Mouse (Mus musculus) urinary bladder, adult 18-20 months (tissue): Measurements from ENCODE around the gene Hhat.

Experiments used
- DNase-seq, 2 experiments: peaks; one replicate each; pipeline ENCODE4 v3.0.0; 2022; ENCODE audit warnings: low spot score in 2 of 2, mixed read lengths in 2 of 2

Hhat gene

DNA sequence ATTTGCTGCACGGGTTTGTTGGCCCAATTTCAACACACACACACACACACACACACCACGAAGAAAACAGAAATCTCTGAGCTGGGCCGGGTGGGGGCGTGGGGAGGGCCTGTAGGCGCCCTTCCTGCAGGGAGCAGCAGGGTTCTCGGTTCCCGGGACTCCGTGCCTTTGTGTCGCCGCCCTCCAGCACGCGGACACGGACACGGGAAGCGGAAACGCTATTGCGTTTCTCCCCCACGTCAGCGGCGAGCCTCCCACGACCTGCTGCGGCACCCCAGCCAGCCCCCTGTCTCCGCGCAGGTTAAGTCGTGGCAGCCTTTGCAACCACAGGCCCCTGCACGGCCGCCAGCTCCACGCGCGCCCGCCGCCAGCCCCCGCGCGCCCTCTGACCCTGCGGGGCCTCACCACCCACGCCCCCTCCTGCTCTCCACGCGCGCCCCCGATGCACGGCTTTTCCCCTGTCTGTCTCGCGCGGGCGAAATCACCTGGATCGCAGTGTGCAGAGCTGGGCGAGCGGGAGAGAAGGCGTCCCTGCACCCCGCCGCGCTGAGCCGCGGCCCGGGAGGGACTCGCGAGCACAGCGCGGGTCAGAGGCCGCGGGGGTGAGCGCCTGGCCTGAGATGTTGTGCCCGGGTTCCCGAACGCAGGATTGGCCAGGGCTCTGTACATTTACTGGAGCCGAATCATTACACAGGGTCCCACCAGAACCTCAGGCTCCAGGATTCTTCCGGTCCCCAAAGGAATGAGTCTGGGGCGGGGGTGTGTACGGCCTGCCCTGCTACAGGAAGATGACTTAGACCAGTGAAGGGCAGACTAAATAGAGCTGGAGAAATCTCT is at the start of gene Hhat:
Gene Hhat (minus strand): TSS at position 729 of the 837 bp plus-strand sequence.
- peak; percentile 55 to 59 for DNase-seq

- DNase-seq, result no peak
Observed at GRCm38 (mm10) chr1:192818334-192818733, 47.3 kb upstream of the Hhat start.

GRCm38 (mm10) chr1:192815789-192816188 is 44.8 kb upstream of the Hhat start:
- DNase-seq, result no peak

GRCm38 (mm10) chr1:192814700-192815099 is 43.7 kb upstream of the Hhat start:
- DNase-seq, result no peak

DNA sequence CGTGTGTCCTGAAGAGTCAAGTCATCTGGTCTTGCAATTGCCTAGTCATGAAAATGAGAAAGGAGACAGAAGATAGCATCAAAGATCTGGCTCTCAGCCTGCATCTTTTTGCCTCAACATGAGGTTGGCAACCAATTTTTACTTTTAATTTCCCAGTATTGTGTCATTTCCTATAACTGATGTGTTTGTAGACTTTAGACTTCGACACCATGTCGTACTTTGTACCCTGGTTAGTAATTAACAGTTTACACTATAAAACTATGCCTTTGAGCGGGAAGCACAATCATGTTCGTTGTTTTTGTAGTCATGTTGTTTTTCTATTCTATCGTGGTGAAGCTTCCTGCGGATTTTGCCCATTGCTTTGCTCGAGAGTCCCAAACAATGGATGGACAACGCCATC is 41.7 kb upstream of the Hhat start:
- no peak for DNase-seq

GRCm38 (mm10) chr1:192812290-192812689 is 41.3 kb upstream of the Hhat start:
- DNase-seq, result no peak

DNA sequence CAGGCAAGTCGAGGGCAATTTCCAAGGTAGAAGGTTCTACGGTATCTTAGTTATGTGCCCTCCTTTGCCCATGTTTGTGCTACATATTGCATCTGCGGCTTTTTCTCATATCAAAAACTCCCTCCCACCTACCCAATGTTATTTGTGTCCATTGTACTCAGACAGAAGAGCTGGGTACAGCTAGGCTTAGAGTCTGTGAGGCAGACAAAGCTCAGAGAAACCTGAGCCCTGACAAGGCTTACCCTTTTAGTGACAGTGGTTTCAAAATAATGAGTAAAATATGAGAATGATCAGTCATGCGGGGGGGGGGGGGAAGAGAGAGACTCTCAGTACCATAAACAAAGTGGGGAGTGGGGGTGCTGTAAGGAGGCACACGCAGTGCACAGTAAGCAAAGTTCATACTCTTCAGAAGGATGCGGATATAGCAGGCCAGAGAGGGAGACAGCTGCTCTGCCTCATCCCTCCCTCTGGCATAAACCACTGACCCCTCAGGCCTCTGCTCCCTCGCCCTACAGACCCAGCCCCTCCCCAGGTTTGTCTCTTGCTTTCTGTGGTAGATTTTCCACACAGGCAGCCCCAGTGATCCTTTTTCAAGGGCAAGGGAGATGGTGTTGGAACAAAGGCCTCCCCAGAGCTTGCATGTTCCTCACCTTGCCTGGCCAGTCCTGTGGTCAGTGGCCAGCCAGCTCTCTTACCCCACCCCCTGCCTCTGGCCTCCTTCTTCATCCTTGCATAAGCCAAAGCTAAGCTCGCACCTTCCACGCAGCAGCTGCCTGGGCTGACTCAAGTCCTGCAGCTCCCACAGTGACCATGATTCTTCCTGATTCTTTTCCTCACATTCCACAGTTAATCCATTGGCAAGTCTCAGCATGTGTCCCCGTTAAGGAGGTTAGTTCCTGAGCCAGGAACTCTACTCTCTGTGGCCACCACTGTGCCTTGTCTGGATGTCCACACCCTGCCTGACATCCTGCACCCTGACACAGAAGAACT is 35.4 kb upstream of the Hhat start:
- no peak for DNase-seq

- DNase-seq, result no peak
Observed at GRCm38 (mm10) chr1:192800338-192800737, 29.3 kb upstream of the Hhat start.

DNA sequence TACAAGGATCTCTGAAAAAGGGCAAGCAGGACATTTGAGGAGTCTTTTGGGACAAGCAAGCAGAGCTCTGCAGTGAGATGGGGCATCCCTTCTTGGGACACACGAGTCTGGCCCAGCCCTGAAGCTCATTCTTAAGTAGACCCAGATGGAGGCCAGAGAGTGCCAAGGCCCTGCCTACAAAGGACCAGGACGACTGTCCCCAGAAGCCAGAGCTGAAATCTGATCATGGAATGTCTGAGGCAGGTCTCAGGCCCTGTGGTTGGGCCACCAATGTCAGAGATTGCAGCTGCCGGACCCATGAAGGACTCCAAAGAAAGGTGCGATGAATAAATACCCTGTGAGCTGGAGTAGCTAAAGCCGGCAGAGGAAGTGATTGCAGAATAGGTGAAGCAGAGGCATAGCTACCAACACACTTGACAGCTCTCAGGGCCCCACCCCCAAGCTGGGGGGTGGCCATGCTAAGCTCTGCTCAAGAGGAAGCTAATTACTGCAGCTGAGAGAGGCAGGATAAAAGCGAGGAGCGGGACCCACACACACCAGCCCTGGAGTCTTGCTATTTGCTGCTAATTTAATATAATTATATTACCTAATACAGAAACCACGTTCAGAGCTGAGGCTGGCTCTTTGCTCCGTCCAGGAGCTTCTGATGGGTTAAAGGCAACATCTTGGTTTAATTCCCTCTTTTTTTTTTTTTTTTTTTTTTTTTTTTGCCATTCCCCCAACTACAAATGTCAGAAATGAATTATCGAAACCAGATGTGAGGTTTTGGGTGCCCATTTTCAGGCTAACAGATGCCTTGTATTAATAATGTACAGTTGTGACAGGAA is 28.4 kb upstream of the Hhat start:
- no peak for DNase-seq

DNA sequence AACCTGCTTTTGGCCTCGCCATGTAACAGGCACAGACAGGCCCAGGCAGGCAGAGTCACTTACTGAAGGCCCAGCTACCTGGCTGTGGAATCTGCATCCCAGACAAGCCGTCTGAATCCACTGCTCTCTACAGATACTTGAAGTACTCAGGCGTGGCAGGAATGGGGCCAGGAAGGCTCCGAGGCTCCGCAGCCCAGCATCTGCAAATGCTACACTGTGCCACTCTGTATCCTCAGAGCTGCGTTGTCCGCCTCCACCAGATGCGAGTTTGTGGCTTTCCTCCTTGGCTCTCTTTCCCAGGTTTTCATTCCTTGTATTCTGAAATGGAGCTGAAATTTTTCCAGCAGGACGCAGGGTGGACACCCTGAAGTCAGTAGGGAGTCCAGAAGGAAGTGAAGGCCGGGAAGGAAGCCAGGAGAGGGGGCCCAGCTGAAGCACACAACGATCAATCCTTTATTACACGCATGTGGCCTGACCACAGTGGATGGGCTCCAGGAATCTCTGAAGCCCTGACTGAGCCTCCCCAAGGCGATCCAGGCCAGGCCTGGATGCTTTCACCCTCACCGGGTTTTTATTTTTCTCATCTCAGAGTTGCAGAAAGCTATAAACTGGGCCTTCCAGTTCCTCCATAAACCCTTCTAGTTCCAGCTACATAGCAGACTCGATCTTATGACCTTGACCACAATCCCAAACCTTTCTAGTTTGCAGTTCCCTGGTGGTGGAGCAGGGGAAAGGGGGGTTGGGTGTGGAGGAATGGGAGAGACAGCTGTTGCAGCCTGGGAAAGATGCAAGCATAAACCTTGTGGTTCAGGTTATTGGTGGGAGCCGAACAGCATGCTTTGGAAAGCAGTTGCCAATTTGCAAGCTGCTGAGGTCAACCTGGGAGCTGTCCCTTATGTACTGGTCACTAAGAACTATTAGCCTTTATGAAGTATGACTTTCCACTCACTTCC is 27.5 kb upstream of the Hhat start:
- DNase-seq, result peak in 1 of 2 experiments; percentile 20

DNA sequence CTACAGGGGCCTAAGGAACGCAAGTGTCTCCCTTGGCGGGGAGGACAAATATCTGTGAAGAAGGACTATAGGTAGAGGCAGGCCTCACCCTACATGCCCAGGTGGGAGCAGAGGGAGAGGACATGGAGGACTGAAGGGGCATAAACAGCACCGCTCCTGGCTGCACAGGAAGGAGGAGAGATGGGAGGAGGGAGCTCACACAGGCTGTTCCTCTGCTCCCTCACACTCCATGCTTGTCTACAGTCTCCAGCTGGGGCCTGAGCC is 25.9 kb upstream of the Hhat start:
- DNase-seq, result no peak

- no peak for DNase-seq
Observed at GRCm38 (mm10) chr1:192796201-192797010, 25.4 kb upstream of the Hhat start.

DNA sequence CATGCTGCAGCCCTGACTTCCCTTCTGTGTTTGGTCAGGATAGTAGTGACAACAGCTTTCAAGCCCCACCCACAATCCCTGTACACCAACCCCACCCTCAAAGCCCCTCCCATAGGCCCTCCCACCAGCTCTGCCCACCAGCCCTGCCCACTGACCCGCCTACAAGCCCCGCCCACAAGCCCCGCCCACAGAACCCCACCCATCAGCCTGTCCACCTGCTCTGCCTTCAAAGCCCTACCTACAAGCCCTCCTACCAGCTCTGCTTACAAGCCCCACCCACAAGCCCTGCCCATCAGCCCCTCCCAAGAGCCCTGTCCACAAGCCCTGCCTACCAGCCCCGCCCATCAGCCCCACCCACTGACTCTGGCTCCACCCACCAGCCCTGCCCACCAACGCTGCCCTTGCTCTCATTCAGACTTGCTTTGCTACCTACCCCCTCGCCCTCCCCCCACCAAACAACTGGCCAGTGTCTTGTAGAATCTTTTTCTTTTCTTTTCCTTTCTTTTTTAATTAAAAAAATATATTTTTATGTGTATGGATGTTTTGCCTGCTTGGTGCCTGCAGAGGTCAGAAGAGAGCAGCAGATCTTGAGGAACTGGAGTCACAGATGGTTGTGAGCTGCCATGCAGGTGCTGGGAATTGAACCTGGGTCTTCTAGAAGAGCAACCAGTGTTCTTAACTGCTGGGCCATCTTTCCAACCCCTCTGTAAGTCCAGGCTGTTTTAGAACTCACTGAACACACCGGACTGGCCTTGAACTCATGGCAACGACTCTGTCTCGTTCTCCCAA is 24.1 kb upstream of the Hhat start:
- no peak for DNase-seq

DNA sequence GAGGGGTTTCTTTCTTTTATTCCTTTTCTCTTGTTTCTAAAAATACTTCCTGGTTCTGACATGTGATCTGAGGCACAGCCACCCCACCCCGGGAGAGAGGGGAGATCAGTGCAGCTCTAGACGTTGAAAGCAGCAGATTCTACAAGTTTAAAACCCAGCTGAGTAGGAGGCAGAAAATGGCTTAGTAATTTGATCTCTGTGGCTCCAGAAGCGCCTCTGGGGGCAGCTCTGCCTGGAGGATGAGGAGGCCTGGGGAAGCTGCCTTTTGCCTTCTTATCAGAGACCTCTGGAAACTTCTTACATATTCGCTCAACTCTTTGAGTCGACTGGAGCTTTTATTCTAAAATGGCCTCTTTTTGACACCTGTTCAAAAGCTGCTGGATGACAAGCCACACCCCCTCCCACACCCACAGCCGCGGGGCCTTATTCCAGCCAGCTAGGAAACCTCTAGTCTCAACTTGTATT is 20.9 kb upstream of the Hhat start:
- DNase-seq, result no peak

DNA sequence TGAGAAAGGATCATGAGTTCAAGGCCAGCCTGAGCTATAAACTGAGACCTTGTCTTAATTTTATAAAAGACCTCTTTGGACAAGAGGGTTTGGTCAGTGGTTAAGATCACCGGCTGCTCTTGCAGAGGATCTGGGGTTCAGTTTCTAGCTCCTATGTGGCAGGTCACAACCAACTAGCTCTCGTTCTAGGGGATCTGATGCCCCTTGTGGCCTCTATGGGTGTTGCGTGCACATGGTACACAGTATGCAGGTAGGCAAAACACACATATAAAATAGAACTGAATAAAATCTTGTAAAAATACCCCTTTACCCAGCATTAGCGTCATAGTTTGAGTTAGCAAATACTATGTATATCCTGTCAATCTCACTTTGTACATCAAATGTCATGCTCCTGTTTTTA is 19.4 kb upstream of the Hhat start:
- DNase-seq, result no peak

- peak in 1 of 2 experiments; percentile 32 for DNase-seq
Observed at GRCm38 (mm10) chr1:192789828-192790227, 18.8 kb upstream of the Hhat start.

DNA sequence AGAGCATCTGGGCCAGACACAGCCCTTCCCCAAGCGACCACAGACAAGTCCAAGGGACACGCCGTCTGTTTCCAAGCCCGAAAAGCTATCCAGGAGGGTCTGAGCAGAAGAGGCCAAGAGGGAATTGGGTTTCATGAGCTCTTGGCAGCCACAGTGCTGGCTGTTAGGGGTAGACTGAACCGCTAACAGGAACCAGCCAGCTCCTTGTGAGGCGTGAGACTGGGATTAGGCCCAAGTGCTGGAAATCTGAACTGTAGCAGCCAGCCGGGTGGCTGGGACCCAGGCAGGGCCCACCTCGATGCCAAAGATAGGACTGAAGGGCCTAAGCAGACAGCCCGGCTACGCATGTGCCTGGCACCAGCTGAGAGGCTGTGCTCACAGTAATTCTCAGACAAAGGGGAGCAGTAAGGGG is 18.1 kb upstream of the Hhat start:
- DNase-seq, result peak in 1 of 2 experiments; percentile 60

GRCm38 (mm10) chr1:192786194-192786593 is 15.2 kb upstream of the Hhat start:
- no peak for DNase-seq
